Mouse (Mus musculus) CH12.LX (cell line): ENCODE data around the gene Cfap44. TPM values are rescaled to one million over a fixed set of nuclear protein-coding genes. Genes with fewer than 3 reads are reported as not detected.

Source experiments
- DNase-seq: peaks from one replicate; pipeline ENCODE4 v3.0.0-alpha.2; 2013; ENCODE audit errors: extremely low read depth
- H3K27ac ChIP-seq: 2 replicates; pipeline ENCODE4 v1.5.1; 2012; ENCODE audit warnings: low read depth, mild to moderate bottlenecking, control low read depth, moderate library complexity; ENCODE audit not compliant: insufficient read depth
- H3K27me3 ChIP-seq: replicated peaks from 2 replicates; pipeline ENCODE3; 2012; ENCODE audit warnings: inconsistent platforms
- H3K36me3 ChIP-seq, 2 experiments: replicated peaks in 1 of 2; 2 replicates each; pipeline versions ENCODE3 to v1.6.1; 2012; ENCODE audit warnings: inconsistent platforms in 1 of 2, low read length in 1 of 2, mild to moderate bottlenecking in 1 of 2, mixed read lengths in 1 of 2, moderate library complexity in 1 of 2; ENCODE audit not compliant: control insufficient read depth in 1 of 2, insufficient read depth in 1 of 2
- H3K4me1 ChIP-seq, 2 experiments: 2 replicates each; pipeline ENCODE4 v1.6.1; 2012; ENCODE audit warnings: inconsistent platforms in 1 of 2, moderate library complexity in 1 of 2; ENCODE audit not compliant: insufficient read depth in 2 of 2, control insufficient read depth in 1 of 2
- H3K4me2 ChIP-seq: 2 replicates; pipeline ENCODE4 v1.6.1; 2012; ENCODE audit warnings: low read depth, mild to moderate bottlenecking, control low read depth; ENCODE audit not compliant: poor library complexity, insufficient read depth, severe bottlenecking
- H3K4me3 ChIP-seq, 3 experiments: fragments of 150-350 bp in 1 of 3; sonication (generic) in 1 of 3; replicated peaks in 1 of 3; 2 replicates each; pipeline versions ENCODE3 to v1.5.1; 2011 to 2012; ENCODE audit warnings: low read depth in 2 of 3, low read length in 2 of 3, mild to moderate bottlenecking in 2 of 3, moderate library complexity in 2 of 3, control low read depth in 1 of 3, improper control_type of control experiment in 1 of 3, inconsistent platforms in 1 of 3, mixed read lengths in 1 of 3; ENCODE audit not compliant: poor library complexity in 1 of 3
- H3K79me2 ChIP-seq: replicated peaks from 2 replicates; pipeline ENCODE4 v1.6.1; 2012; ENCODE audit warnings: mild to moderate bottlenecking, moderate library complexity; ENCODE audit not compliant: control insufficient read depth, poor library complexity, insufficient read depth, severe bottlenecking; ENCODE audit errors: extremely low read depth
- H3K9ac ChIP-seq: 2 replicates; pipeline ENCODE4 v1.6.1; 2012; ENCODE audit warnings: low read depth, mild to moderate bottlenecking, control low read depth, moderate library complexity; ENCODE audit not compliant: insufficient read depth
- H3K9me3 ChIP-seq: replicated peaks from 2 replicates; pipeline ENCODE3; 2012; ENCODE audit warnings: low read length, inconsistent platforms, mixed read lengths
- CHD1 ChIP-seq: IDR thresholded peaks from 2 replicates; pipeline ENCODE4 v1.6.1; 2012; ENCODE audit warnings: low read depth, low read length, improper control_type of control experiment, inconsistent platforms
- CHD2 ChIP-seq: IDR thresholded peaks from 2 replicates; pipeline ENCODE4 v1.6.1; 2011; ENCODE audit warnings: low read length, improper control_type of control experiment
- CTCF ChIP-seq, 2 experiments: IDR thresholded peaks in 1 of 2; conservative IDR thresholded peaks in 1 of 2; 2 replicates each; pipeline ENCODE4 v1.5.1; 2011 to 2012; ENCODE audit warnings: low read depth in 2 of 2, low read length in 2 of 2, improper control_type of control experiment in 1 of 2, inconsistent platforms in 1 of 2, mild to moderate bottlenecking in 1 of 2, moderate library complexity in 1 of 2
- ELF1 ChIP-seq: IDR thresholded peaks from 2 replicates; pipeline ENCODE4 v1.6.1; 2014; ENCODE audit warnings: low read depth, mild to moderate bottlenecking, inconsistent platforms, low read length, improper control_type of control experiment
- EP300 ChIP-seq: IDR thresholded peaks from 2 replicates; pipeline ENCODE4 v1.6.1; 2011; ENCODE audit warnings: low read length, improper control_type of control experiment
- ETS1 ChIP-seq: conservative IDR thresholded peaks from 2 replicates; pipeline ENCODE4 v1.6.1; 2012; ENCODE audit warnings: low read depth, mild to moderate bottlenecking, inconsistent platforms, low read length, improper control_type of control experiment, moderate library complexity
- GABPA ChIP-seq: IDR thresholded peaks from 2 replicates; pipeline ENCODE4 v1.6.1; 2012; ENCODE audit warnings: low read depth, low read length, improper control_type of control experiment, inconsistent platforms; ENCODE audit not compliant: insufficient replicate concordance
- IRF4 ChIP-seq: IDR thresholded peaks from 2 replicates; pipeline ENCODE4 v1.6.1; 2014; ENCODE audit warnings: low read depth, mild to moderate bottlenecking, inconsistent platforms, low read length, improper control_type of control experiment
- KAT2A ChIP-seq: IDR thresholded peaks from 2 replicates; pipeline ENCODE4 v1.6.1; 2012; ENCODE audit warnings: low read length, improper control_type of control experiment, inconsistent platforms; ENCODE audit not compliant: insufficient replicate concordance
- MAFK ChIP-seq: IDR thresholded peaks from 2 replicates; pipeline ENCODE4 v1.6.1; 2011; ENCODE audit warnings: low read length, improper control_type of control experiment; ENCODE audit not compliant: insufficient replicate concordance
- MAX ChIP-seq: IDR thresholded peaks from 2 replicates; pipeline ENCODE4 v1.6.1; 2011; ENCODE audit warnings: low read length, improper control_type of control experiment
- MAZ ChIP-seq: IDR thresholded peaks from 2 replicates; pipeline ENCODE4 v1.6.1; 2012; ENCODE audit warnings: low read depth, mild to moderate bottlenecking, inconsistent platforms, low read length, improper control_type of control experiment, moderate library complexity
- NRF1 ChIP-seq: IDR thresholded peaks from 2 replicates; pipeline ENCODE4 v1.6.1; 2014; ENCODE audit warnings: low read depth, mild to moderate bottlenecking, inconsistent platforms, low read length, improper control_type of control experiment, moderate library complexity
- PAX5 ChIP-seq: IDR thresholded peaks from 2 replicates; pipeline ENCODE4 v1.6.1; 2012; ENCODE audit warnings: low read length, inconsistent platforms, mixed read lengths
- POLR2AphosphoS2 ChIP-seq: IDR thresholded peaks from 2 replicates; pipeline ENCODE4 v1.6.1; 2011; ENCODE audit warnings: low read depth, low read length, improper control_type of control experiment
- RCOR1 ChIP-seq: conservative IDR thresholded peaks from 2 replicates; pipeline ENCODE4 v1.6.1; 2012; ENCODE audit warnings: low read depth, mild to moderate bottlenecking, inconsistent platforms, low read length, improper control_type of control experiment
- SMC3 ChIP-seq: IDR thresholded peaks from 2 replicates; pipeline ENCODE4 v1.6.1; 2011; ENCODE audit warnings: low read depth, low read length, improper control_type of control experiment
- TCF12 ChIP-seq: IDR thresholded peaks from 2 replicates; pipeline ENCODE4 v1.6.1; 2014; ENCODE audit warnings: low read depth, mild to moderate bottlenecking, inconsistent platforms, low read length, improper control_type of control experiment
- UBTF ChIP-seq: IDR thresholded peaks from 2 replicates; pipeline ENCODE4 v1.6.1; 2012; ENCODE audit warnings: low read depth, mild to moderate bottlenecking, inconsistent platforms, low read length, improper control_type of control experiment, moderate library complexity
- USF1 ChIP-seq: IDR thresholded peaks from 2 replicates; pipeline ENCODE4 v1.6.1; 2014; ENCODE audit warnings: low read depth, mild to moderate bottlenecking, inconsistent platforms, low read length, improper control_type of control experiment
- ZC3H11A ChIP-seq: IDR thresholded peaks from 2 replicates; pipeline ENCODE4 v1.6.1; 2012; ENCODE audit warnings: low read depth, mild to moderate bottlenecking, inconsistent platforms, low read length, improper control_type of control experiment
- ZNF384 ChIP-seq: IDR thresholded peaks from 2 replicates; pipeline ENCODE4 v1.6.1; 2012; ENCODE audit warnings: low read depth, low read length, improper control_type of control experiment, inconsistent platforms
- dilution Hi-C: fragments of 300-500 bp; cut with MboI; formaldehyde crosslinking; loops from 2 replicates; pipeline ENCODE4 v1.14.3; 2020; ENCODE audit warnings: low sequenced_read_pairs; ENCODE audit not compliant: extremely low pct_unique_long_range_greater_than_20kb, extremely low pct_ligation_motif_present
- in situ Hi-C: fragments of 300-500 bp; cut with MboI; formaldehyde crosslinking; loops from 3 replicates; pipeline ENCODE4 v1.14.3; 2019; ENCODE audit warnings: low sequenced_read_pairs, low pct_ligation_motif_present, low pct_unique_long_range_greater_than_20kb, mixed read lengths
- polyA plus RNA-seq: library from polyadenylated mRNA; unstranded; fragments of >175 nt; gene quantifications from 2 replicates; pipeline ENCODE4 v1.2.1, GENCODE M21; 2012; ENCODE audit warnings: low read depth; ENCODE audit not compliant: insufficient read length
- total RNA-seq, 2 experiments: library from RNA; depleted of rRNA; stranded (reverse); fragments of 300-350 nt in 1 of 2; fragments of >200 nt in 1 of 2; gene quantifications; 2 replicates each; pipeline ENCODE4 v1.2.3; 2012 to 2014

Cfap44 gene
- total and polyA plus RNA-seq, 3 experiments, result not detected

DNA sequence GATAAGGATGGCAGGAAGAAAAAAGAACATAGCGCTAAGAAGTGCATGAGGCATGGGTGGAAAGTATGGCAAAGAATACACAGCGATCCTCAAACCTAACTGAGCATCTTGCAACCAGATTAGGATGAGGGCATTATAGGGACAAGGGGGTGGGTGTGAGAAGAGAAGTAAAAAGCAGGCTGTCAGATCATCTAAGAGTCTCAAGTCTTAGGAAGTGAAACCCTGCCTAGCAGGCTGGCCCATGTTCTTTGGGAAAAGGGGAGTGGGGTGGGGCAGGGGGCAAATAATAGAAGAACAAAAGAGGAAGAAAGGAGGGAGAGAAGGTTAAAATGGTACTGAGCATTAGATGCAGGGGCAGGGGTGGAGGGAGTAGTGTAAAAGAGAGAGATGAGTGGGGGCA, 64.2 kb downstream of the Cfap44 start:
- DNase-seq, result no peak
- Histone ChIP-seq H3K9me3 (no peaks in the 10 kb centered on the region), H3K4me3 (no peak overlapping the region), H3K36me3 (no peaks in the 10 kb centered on the region), H3K4me1 (peaks cover 3 to 9% of the 10 kb centered on the region in 2 experiments; a peak in 2 of 4 replicates), H3K9ac (no peak overlapping the region), H3K27ac (no peak overlapping the region), H3K79me2 (no peaks in the 10 kb centered on the region), H3K4me2 (no peak overlapping the region), H3K27me3 (no peaks in the 10 kb centered on the region)
- dilution Hi-C loops, result no loop called here
- TF ChIP-seq ZC3H11A (no peak), CHD2 (no peak), MAFK (no peak)
- in situ Hi-C loops, result no loop called here

DNA sequence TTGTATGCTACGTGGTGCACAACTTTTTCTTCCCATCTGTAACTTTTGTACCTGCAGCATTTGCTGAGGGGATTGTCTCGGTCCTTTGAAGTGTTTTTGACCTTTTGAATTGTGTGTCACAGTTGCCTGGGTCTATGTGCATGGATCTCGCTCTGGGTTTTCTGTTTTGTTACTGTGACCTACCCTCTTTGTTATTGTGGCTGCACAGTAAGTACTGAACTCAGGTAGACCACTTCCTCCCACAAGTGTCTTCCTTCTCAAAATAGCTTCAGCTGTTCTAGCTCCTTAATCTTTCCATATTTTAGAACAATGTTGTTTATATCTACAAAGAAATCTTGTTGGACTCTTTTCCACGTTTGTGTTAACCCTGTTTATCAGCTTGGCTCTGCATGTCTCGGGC, 66.3 kb downstream of the Cfap44 start:
- no peak overlapping the region for H3K4me3 ChIP-seq
- no peak overlapping the region for H3K4me2 ChIP-seq
- H3K4me1 ChIP-seq, result peaks cover 3 to 9% of the 10 kb centered on the region in 2 experiments; a peak in 2 of 4 replicates
- DNase-seq, result no peak
- no peaks in the 10 kb centered on the region for H3K27me3 ChIP-seq
- in situ Hi-C loops (no loop called here), dilution Hi-C loops (no loop called here)
- H3K9me3 ChIP-seq, result no peaks in the 10 kb centered on the region
- no peak overlapping the region for H3K9ac ChIP-seq
- H3K27ac ChIP-seq, result no peak overlapping the region
- TF ChIP-seq MAZ, result no peak
- no peak for TF ChIP-seq USF1
- H3K79me2 ChIP-seq, result no peaks in the 10 kb centered on the region
- no peaks in the 10 kb centered on the region for H3K36me3 ChIP-seq

DNA sequence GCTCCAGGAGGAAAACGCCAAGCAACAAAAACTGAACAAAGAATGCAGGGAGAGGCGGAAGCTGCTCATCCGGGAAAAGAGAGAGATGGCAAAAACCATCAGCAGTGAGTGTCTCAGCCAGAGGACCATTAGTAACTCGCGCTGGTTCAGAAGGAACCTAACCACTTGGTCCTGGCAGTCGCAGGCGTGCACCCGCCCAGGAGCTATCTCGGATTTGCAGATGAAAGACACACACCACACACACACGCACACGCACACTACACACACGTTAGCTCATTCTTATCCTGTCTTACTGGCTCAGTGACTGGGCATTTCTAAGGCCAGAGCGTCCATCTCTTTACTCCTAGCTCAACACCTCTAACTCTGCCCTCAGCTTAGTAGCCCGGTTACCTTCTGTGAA, 80.7 kb downstream of the Cfap44 start:
- Histone ChIP-seq H3K36me3 (no peaks in the 10 kb centered on the region), H3K4me1 (no peaks in the 10 kb centered on the region), H3K27me3 (no peaks in the 10 kb centered on the region), H3K27ac (no peak overlapping the region), H3K9ac (no peak overlapping the region), H3K9me3 (no peaks in the 10 kb centered on the region), H3K4me3 (no peak overlapping the region), H3K79me2 (no peaks in the 10 kb centered on the region), H3K4me2 (no peak overlapping the region)
- TF ChIP-seq NRF1, result no peak
- TF ChIP-seq SMC3, result no peak
- no peak for TF ChIP-seq USF1
- no peak for TF ChIP-seq EP300
- TF ChIP-seq RCOR1, result no peak
- no peak for TF ChIP-seq PAX5
- no peak for TF ChIP-seq CHD1
- TF ChIP-seq UBTF, result no peak
- no peak for TF ChIP-seq ETS1
- no peak for TF ChIP-seq GABPA
- TF ChIP-seq CHD2, result no peak
- TF ChIP-seq ZNF384, result no peak
- TF ChIP-seq TCF12, result no peak
- no peak for TF ChIP-seq MAZ
- no peak for TF ChIP-seq ELF1
- no peak for TF ChIP-seq CTCF (conservative IDR thresholded peaks at IDR 0.05 in 1 of 2, IDR thresholded peaks at IDR 0.05 in 1 of 2; ENCODE audit: low read depth in 2 of 2, low read length in 2 of 2)
- TF ChIP-seq MAX, result no peak
- TF ChIP-seq POLR2AphosphoS2, result no peak
- TF ChIP-seq IRF4, result no peak
- no peak for TF ChIP-seq KAT2A
- in situ Hi-C loops (loop anchor here (25.0 kb wide), 1 partner anchor 612 kb away; the partner anchor contains the start of gene Ccdc80), dilution Hi-C loops (no loop called here)
- DNase-seq, result no peak
